Mouse (Mus musculus) liver, adult 10 weeks (tissue): ENCODE results near the gene Slc7a14. TPM values are rescaled to one million over a fixed set of nuclear protein-coding genes. Genes with fewer than 3 reads are reported as not detected.

Source experiments
- polyA plus RNA-seq: library from polyadenylated mRNA; stranded (reverse); fragments of 350-450 nt; fragmentation: Illumina TruSeq; extraction: RNeasy Lipid Tissue Mini Kit (QIAGEN cat#74804); gene quantifications from one replicate; pipeline ENCODE4 v1.2.3, GENCODE M21; 2014; ENCODE audit warnings: low read depth, low replicate concordance

The Slc7a14 gene
- polyA plus RNA-seq: not detected

GRCm38 (mm10) chr3:31309934-31310787, at the start of gene Slc7a14:
TSS of gene Slc7a14 (minus strand) at chr3:31310378.

Other genes with a start within 250 kb of the Slc7a14 start
- gene Skil, start 215.3 kb downstream of the Slc7a14 start, polyA plus RNA-seq: 11.7 TPM
- not detected for gene Cldn11, start 160.5 kb downstream of the Slc7a14 start, polyA plus RNA-seq